Mouse (Mus musculus) neural tube, embryonic 15.5 days (tissue): ENCODE measurements at regions not wholly inside any gene's neighbourhood (a gene's known extent, or its start where the extent isn't known, plus 50 kb on each side); places are given as distances from the start of the nearest gene placed in this dataset.

Experiments used
- ATAC-seq: fragments of 200-750 bp; cut with Nextera tagmentation; 2 replicates; pipeline ENCODE4 v1.8.0; 2017; ENCODE audit warnings: mild to moderate bottlenecking, moderate TSS enrichment, moderate library complexity; ENCODE audit not compliant: low FRiP score
- H3K27ac ChIP-seq: fragments of 300-500 bp; sonication (generic); replicated peaks from 2 replicates; pipeline ENCODE4 v1.5.1; 2015; ENCODE audit warnings: mild to moderate bottlenecking, inconsistent platforms
- H3K27me3 ChIP-seq: fragments of 300-500 bp; sonication (generic); replicated peaks from 2 replicates; pipeline ENCODE4 v1.6.1; 2015; ENCODE audit warnings: inconsistent platforms
- H3K36me3 ChIP-seq: fragments of 300-500 bp; sonication (generic); 2 replicates; pipeline ENCODE4 v1.6.1; 2015; ENCODE audit warnings: inconsistent platforms
- H3K4me1 ChIP-seq: fragments of 300-500 bp; sonication (generic); 2 replicates; pipeline ENCODE4 v1.6.1; 2015; ENCODE audit warnings: inconsistent platforms
- H3K4me2 ChIP-seq: fragments of 300-500 bp; sonication (generic); 2 replicates; pipeline ENCODE4 v1.6.1; 2015; ENCODE audit warnings: inconsistent platforms, mild to moderate bottlenecking, moderate library complexity
- H3K4me3 ChIP-seq: fragments of 300-500 bp; sonication (generic); replicated peaks from 2 replicates; pipeline ENCODE4 v1.5.1; 2015; ENCODE audit warnings: mild to moderate bottlenecking, inconsistent platforms
- H3K9ac ChIP-seq: fragments of 300-500 bp; sonication (generic); replicated peaks from 2 replicates; pipeline ENCODE4 v1.6.1; 2015; ENCODE audit warnings: mild to moderate bottlenecking, inconsistent platforms
- H3K9me3 ChIP-seq: fragments of 300-500 bp; sonication (generic); replicated peaks from 2 replicates; pipeline ENCODE4 v1.6.1; 2016; ENCODE audit warnings: inconsistent platforms
- WGBS: fragments of 180-500 bp; shearing (Covaris S2); methylation state at CpG from one replicate; pipeline ENCODE4 v1.1.7; 2015; ENCODE audit warnings: mixed read lengths; 5-methylcytosine and 5-hydroxymethylcytosine counted together

GRCm38 (mm10) chr19:27498278-27498677 lies 68.7 kb upstream of the Pum3 start:
- no peak overlapping the region for H3K4me3 ChIP-seq
- H3K27me3 ChIP-seq = no peaks in the 10 kb centered on the region
- no peak overlapping the region for H3K27ac ChIP-seq
- H3K4me2 ChIP-seq = no peak overlapping the region
- WGBS = 90% methylated on average over 4 of the region's 4 CpGs
- no peaks in the 10 kb centered on the region for H3K36me3 ChIP-seq
- no peaks in the 10 kb centered on the region for H3K9me3 ChIP-seq
- no peak for ATAC-seq
- no peak overlapping the region for H3K9ac ChIP-seq
- no peaks in the 10 kb centered on the region for H3K4me1 ChIP-seq

GRCm38 (mm10) chr19:27492468-27492867 lies 62.8 kb upstream of the Pum3 start:
- H3K4me1 ChIP-seq = no peaks in the 10 kb centered on the region
- H3K36me3 ChIP-seq = no peaks in the 10 kb centered on the region
- WGBS = 81% methylated on average over 8 of the region's 8 CpGs
- no peak overlapping the region for H3K9ac ChIP-seq
- no peaks in the 10 kb centered on the region for H3K9me3 ChIP-seq
- H3K4me2 ChIP-seq = no peak overlapping the region
- H3K27me3 ChIP-seq = no peaks in the 10 kb centered on the region
- H3K4me3 ChIP-seq = no peak overlapping the region
- no peak overlapping the region for H3K27ac ChIP-seq
- no peak for ATAC-seq

DNA sequence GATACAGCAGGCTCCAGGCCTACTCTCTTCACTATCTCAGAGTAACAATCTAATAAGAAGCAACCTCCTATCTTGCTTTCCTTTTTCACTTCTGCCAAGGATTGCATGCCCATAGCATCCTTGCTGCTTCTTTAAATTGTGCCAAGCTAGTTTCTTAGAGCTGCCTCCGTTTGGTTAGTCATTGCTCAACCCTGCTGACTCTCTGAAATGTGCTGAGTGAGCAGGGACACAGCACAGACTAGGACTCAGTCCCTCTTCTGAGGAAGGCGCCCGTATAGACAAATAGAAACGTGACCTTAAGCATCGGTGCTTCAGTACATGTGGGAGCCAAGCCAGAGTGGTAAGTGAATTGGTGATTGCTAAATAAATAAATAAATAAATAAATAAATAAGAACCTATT lies 62.2 kb upstream of the Pum3 start:
- Histone ChIP-seq H3K9ac (no peak overlapping the region), H3K9me3 (no peaks in the 10 kb centered on the region), H3K4me1 (no peaks in the 10 kb centered on the region), H3K27me3 (no peaks in the 10 kb centered on the region), H3K4me2 (no peak overlapping the region), H3K4me3 (no peak overlapping the region), H3K27ac (no peak overlapping the region), H3K36me3 (no peaks in the 10 kb centered on the region)
- WGBS = 88% methylated on average over 5 of the region's 5 CpGs
- ATAC-seq = no peak

- H3K9ac ChIP-seq = no peak overlapping the region
- ATAC-seq = no peak
- no peak overlapping the region for H3K4me2 ChIP-seq
- H3K9me3 ChIP-seq = no peaks in the 10 kb centered on the region
- no peaks in the 10 kb centered on the region for H3K4me1 ChIP-seq
- H3K36me3 ChIP-seq = no peaks in the 10 kb centered on the region
- no peak overlapping the region for H3K4me3 ChIP-seq
- 84% methylated on average over 4 of the region's 4 CpGs for WGBS
- H3K27me3 ChIP-seq = no peaks in the 10 kb centered on the region
- no peak overlapping the region for H3K27ac ChIP-seq
These were observed 59.4 kb upstream of the Pum3 start for GRCm38 (mm10) chr19:27489053-27489452.
